Mouse (Mus musculus): ENCODE data around the gene Itga11.
"Not testable (repeated sequence)": the region's sequence is repeated elsewhere in the genome, so short reads cannot be mapped to it uniquely, and the experiment has no call there.

Itga11 gene

GRCm38 (mm10) chr9:62817828-62818614, 140.4 kb downstream of the Itga11 start:
- DNase-seq (ENCODE audit: low spot score in 2 of 2) = no peak

GRCm38 (mm10) chr9:62819494-62819893, 141.9 kb downstream of the Itga11 start:
- DNase-seq (ENCODE audit: low spot score in 2 of 2) = no peak

- DNase-seq (ENCODE audit: low spot score in 2 of 2) = not testable (repeated sequence)
These were observed 142.3 kb downstream of the Itga11 start for GRCm38 (mm10) chr9:62819910-62820309.

GRCm38 (mm10) chr9:62820829-62821228, 143.2 kb downstream of the Itga11 start:
- no peak for DNase-seq (ENCODE audit: low spot score in 2 of 2)

- no peak for DNase-seq (ENCODE audit: low spot score in 2 of 2)
These were observed 144.2 kb downstream of the Itga11 start for GRCm38 (mm10) chr9:62821811-62822210.

- DNase-seq (ENCODE audit: low spot score in 2 of 2) = peak in 1 of 2 experiments; percentile 27
These were observed 148.3 kb downstream of the Itga11 start for GRCm38 (mm10) chr9:62825791-62826393.

GRCm38 (mm10) chr9:62826456-62826855, 148.8 kb downstream of the Itga11 start:
- no peak for DNase-seq (ENCODE audit: low spot score in 2 of 2)

- DNase-seq (ENCODE audit: low spot score in 2 of 2) = no peak
These were observed 150.5 kb downstream of the Itga11 start for GRCm38 (mm10) chr9:62827939-62828652.

GRCm38 (mm10) chr9:62828662-62829086, 151.0 kb downstream of the Itga11 start:
- DNase-seq (ENCODE audit: low spot score in 2 of 2) = peak; percentile 81 to 89

- no peak for DNase-seq (ENCODE audit: low spot score in 2 of 2)
These were observed 152.3 kb downstream of the Itga11 start for GRCm38 (mm10) chr9:62829877-62830276.
